Mouse (Mus musculus) liver, embryonic 14.5 days (tissue): ENCODE measurements around the gene Nfkb1.

ENCODE experiments used
- CTCF ChIP-seq: IDR thresholded peaks from 2 replicates; pipeline ENCODE4 v1.5.1; 2016; ENCODE audit warnings: antibody characterized with exemption, low read depth, control low read depth
- EP300 ChIP-seq: IDR thresholded peaks from 2 replicates; pipeline ENCODE4 v1.6.1; 2016; ENCODE audit warnings: antibody characterized with exemption, low read depth

DNA sequence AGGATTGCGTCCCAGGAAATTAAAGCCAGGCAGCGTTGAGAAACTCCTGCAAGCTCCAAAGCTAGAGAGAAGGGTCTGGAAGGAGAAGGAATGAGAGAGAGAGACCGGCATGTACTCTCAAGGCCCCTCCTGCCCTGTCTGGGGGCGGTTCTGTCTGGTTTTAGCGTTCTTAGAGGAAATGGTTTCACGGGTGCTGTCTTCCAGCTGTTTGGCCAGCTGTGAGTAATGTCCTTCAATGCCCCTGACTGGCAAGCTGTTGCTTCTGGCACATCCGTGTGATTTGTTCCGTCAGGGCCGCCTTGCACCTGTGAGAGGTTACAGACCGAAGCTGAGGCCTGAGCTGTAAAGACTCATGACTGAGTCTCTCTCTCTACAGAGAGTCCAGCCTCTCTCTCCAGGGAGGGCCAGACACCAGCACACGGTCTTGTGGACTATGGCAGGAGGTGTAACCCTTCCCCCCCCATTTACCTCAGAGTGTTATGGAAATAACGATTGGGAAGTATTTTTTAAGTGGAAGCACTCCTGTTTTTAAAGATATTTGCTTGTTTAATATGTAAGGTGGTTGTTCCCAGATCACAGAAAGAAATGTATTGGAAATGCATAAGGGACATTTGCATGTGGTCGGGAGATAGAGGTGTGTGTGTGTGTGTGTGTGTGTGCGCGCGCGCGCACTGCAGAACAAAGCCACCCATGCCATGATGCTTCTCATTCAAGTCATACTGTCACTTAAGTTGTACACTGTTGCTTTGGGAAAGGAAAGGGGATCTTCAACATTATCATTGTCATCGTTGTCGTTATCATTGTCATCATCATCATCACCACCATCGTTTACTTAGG lies 110.7 kb downstream of the Nfkb1 start:
- TF ChIP-seq CTCF = no peak
- no peak for TF ChIP-seq EP300
